Mouse (Mus musculus) MEL (cell line): ENCODE measurements around the gene Zfp367. TPM values are rescaled to one million over a fixed set of nuclear protein-coding genes. Genes with fewer than 3 reads are reported as not detected.

ENCODE experiments used
- DNase-seq: peaks from one replicate; pipeline ENCODE4 v3.0.0; 2011; ENCODE audit warnings: low read depth, low spot score
- H3K27ac ChIP-seq: 2 replicates; pipeline ENCODE4 v1.5.1; 2012; ENCODE audit warnings: low read depth, mild to moderate bottlenecking, control low read depth, low read length, moderate library complexity; ENCODE audit not compliant: control insufficient read depth
- H3K27me3 ChIP-seq, 2 experiments: fragments of 150-350 bp in 1 of 2; sonication (generic) in 1 of 2; 2 replicates each; pipeline ENCODE4 v1.6.1; 2012; ENCODE audit warnings: low read length in 2 of 2, mild to moderate bottlenecking in 2 of 2, improper control_type of control experiment in 1 of 2, moderate library complexity in 1 of 2; ENCODE audit not compliant: insufficient read depth in 2 of 2, control insufficient read depth in 1 of 2
- H3K36me3 ChIP-seq, 2 experiments: 2 replicates each; pipeline ENCODE4 v1.6.1; 2012 to 2014; ENCODE audit warnings: low read length in 2 of 2, improper control_type of control experiment in 1 of 2, inconsistent platforms in 1 of 2, mild to moderate bottlenecking in 1 of 2; ENCODE audit not compliant: insufficient read depth in 2 of 2, control insufficient read depth in 1 of 2
- H3K4me1 ChIP-seq, 2 experiments: fragments of 150-350 bp in 1 of 2; sonication (generic) in 1 of 2; 2 replicates each; pipeline ENCODE4 v1.6.1; 2012; ENCODE audit warnings: low read length in 2 of 2, improper control_type of control experiment in 1 of 2, mild to moderate bottlenecking in 1 of 2; ENCODE audit not compliant: insufficient read depth in 2 of 2, control insufficient read depth in 1 of 2
- H3K4me3 ChIP-seq, 2 experiments: fragments of 150-350 bp in 1 of 2; sonication (generic) in 1 of 2; 2 replicates each; pipeline ENCODE4 v1.5.1; 2012; ENCODE audit warnings: low read depth in 2 of 2, low read length in 2 of 2, mild to moderate bottlenecking in 2 of 2, moderate library complexity in 2 of 2, control low read depth in 1 of 2, improper control_type of control experiment in 1 of 2; ENCODE audit not compliant: control insufficient read depth in 1 of 2, insufficient read depth in 1 of 2
- H3K79me2 ChIP-seq: 2 replicates; pipeline ENCODE4 v1.6.1; 2012; ENCODE audit warnings: mild to moderate bottlenecking, low read length, moderate library complexity; ENCODE audit not compliant: control insufficient read depth, poor library complexity, insufficient read depth
- H3K9ac ChIP-seq: 2 replicates; pipeline ENCODE4 v1.6.1; 2012; ENCODE audit warnings: low read depth, mild to moderate bottlenecking, control low read depth, low read length, moderate library complexity; ENCODE audit not compliant: control insufficient read depth, poor library complexity, severe bottlenecking
- H3K9me3 ChIP-seq: fragments of 150-350 bp; sonication (generic); replicated peaks from 2 replicates; pipeline ENCODE4 v1.6.1; 2012; ENCODE audit warnings: mild to moderate bottlenecking, low read length, improper control_type of control experiment, moderate library complexity; ENCODE audit not compliant: insufficient read depth
- CHD2 ChIP-seq: IDR thresholded peaks from 2 replicates; pipeline ENCODE4 v1.6.1; 2011; ENCODE audit warnings: low read length, improper control_type of control experiment
- ELF1 ChIP-seq: IDR thresholded peaks from 2 replicates; pipeline ENCODE4 v1.6.1; 2014; ENCODE audit warnings: low read depth, mild to moderate bottlenecking, inconsistent platforms, low read length, improper control_type of control experiment, moderate library complexity
- ETS1 ChIP-seq: IDR thresholded peaks from 2 replicates; pipeline ENCODE4 v1.6.1; 2012; ENCODE audit warnings: low read depth, mild to moderate bottlenecking, inconsistent platforms, low read length, improper control_type of control experiment, moderate library complexity
- KAT2A ChIP-seq: conservative IDR thresholded peaks from 2 replicates; pipeline ENCODE4 v1.6.1; 2012; ENCODE audit warnings: low read depth, low read length, improper control_type of control experiment, inconsistent platforms
- MAFK ChIP-seq: IDR thresholded peaks from 2 replicates; pipeline ENCODE4 v1.6.1; 2011; ENCODE audit warnings: low read depth, mild to moderate bottlenecking, low read length, improper control_type of control experiment, borderline replicate concordance
- MAX ChIP-seq: IDR thresholded peaks from 2 replicates; pipeline ENCODE4 v1.6.1; 2011; ENCODE audit warnings: low read length, improper control_type of control experiment
- MEF2A ChIP-seq: IDR thresholded peaks from 2 replicates; pipeline ENCODE4 v1.6.1; 2014; ENCODE audit warnings: low read depth, mild to moderate bottlenecking, inconsistent platforms, low read length, improper control_type of control experiment; ENCODE audit not compliant: poor library complexity, insufficient replicate concordance, severe bottlenecking; ENCODE audit errors: extremely low read depth
- MXI1 ChIP-seq: IDR thresholded peaks from 2 replicates; pipeline ENCODE4 v1.6.1; 2011; ENCODE audit warnings: mild to moderate bottlenecking, low read depth, low read length, improper control_type of control experiment
- POLR2AphosphoS2 ChIP-seq: IDR thresholded peaks from 2 replicates; pipeline ENCODE4 v1.6.1; 2011; ENCODE audit warnings: low read length, improper control_type of control experiment
- RAD21 ChIP-seq: IDR thresholded peaks from 2 replicates; pipeline ENCODE4 v1.6.1; 2011; ENCODE audit warnings: mild to moderate bottlenecking, low read depth, low read length, improper control_type of control experiment
- RCOR1 ChIP-seq: IDR thresholded peaks from 2 replicates; pipeline ENCODE4 v1.6.1; 2012; ENCODE audit warnings: low read depth, mild to moderate bottlenecking, inconsistent platforms, low read length, improper control_type of control experiment
- SMC3 ChIP-seq: IDR thresholded peaks from 2 replicates; pipeline ENCODE4 v1.6.1; 2011; ENCODE audit warnings: low read depth, low read length, improper control_type of control experiment
- UBTF ChIP-seq: IDR thresholded peaks from 2 replicates; pipeline ENCODE4 v1.6.1; 2012; ENCODE audit warnings: low read depth, mild to moderate bottlenecking, inconsistent platforms, low read length, improper control_type of control experiment, moderate library complexity, borderline replicate concordance; ENCODE audit not compliant: insufficient read depth
- USF2 ChIP-seq, 2 experiments: IDR thresholded peaks; 2 replicates each; pipeline ENCODE4 v1.6.1; 2011 to 2012; ENCODE audit warnings: improper control_type of control experiment in 2 of 2, low read length in 2 of 2, borderline replicate concordance in 1 of 2, inconsistent platforms in 1 of 2, low read depth in 1 of 2, mild to moderate bottlenecking in 1 of 2; ENCODE audit not compliant: insufficient read depth in 1 of 2
- ZC3H11A ChIP-seq: IDR thresholded peaks from 2 replicates; pipeline ENCODE4 v1.6.1; 2012; ENCODE audit warnings: low read depth, mild to moderate bottlenecking, inconsistent platforms, low read length, improper control_type of control experiment
- polyA plus RNA-seq, 2 experiments: library from polyadenylated mRNA; stranded (reverse) in 1 of 2; unstranded in 1 of 2; fragments of >175 nt in 1 of 2; fragments of >200 nt in 1 of 2; gene quantifications; 2 replicates each; pipeline versions ENCODE4 v1.2.1 to v1.2.4; 2012; ENCODE audit warnings: low replicate concordance in 2 of 2, low read depth in 1 of 2; ENCODE audit not compliant: insufficient read length in 2 of 2, insufficient read depth in 1 of 2, missing spikeins in 1 of 2
- total RNA-seq: library from RNA; depleted of rRNA; stranded (reverse); fragments of 300-350 nt; gene quantifications from 2 replicates; pipeline ENCODE4 v1.2.3, GENCODE M21; 2012

Gene Zfp367
- total and polyA plus RNA-seq, 3 experiments, result 23.4 to 28.4 TPM; not detected in 1

GRCm38 (mm10) chr13:64163147-64163715 is 10.2 kb upstream of the Zfp367 start:
- TF ChIP-seq CHD2, result no peak
- no peak for TF ChIP-seq UBTF
- TF ChIP-seq ETS1, result no peak
- TF ChIP-seq RAD21, result no peak
- TF ChIP-seq MAX, result no peak
- TF ChIP-seq MAFK, result no peak
- no peak for TF ChIP-seq ZC3H11A
- TF ChIP-seq ELF1, result no peak
- peaks cover 0 to 10% of the 10 kb centered on the region in 2 experiments; a peak in 3 of 4 replicates for H3K4me1 ChIP-seq
- no peak overlapping the region for H3K4me3 ChIP-seq
- H3K79me2 ChIP-seq, result no peaks in the 10 kb centered on the region
- DNase-seq, result no peak
- peaks cover 4 to 20% of the 10 kb centered on the region in 2 experiments for H3K27me3 ChIP-seq
- no peaks in the 10 kb centered on the region for H3K9me3 ChIP-seq
- H3K36me3 ChIP-seq, result no peaks in the 10 kb centered on the region
- no peak overlapping the region for H3K9ac ChIP-seq
- no peak overlapping the region for H3K27ac ChIP-seq

GRCm38 (mm10) chr13:64162626-64163025 is 9.6 kb upstream of the Zfp367 start:
- no peak for DNase-seq
- Histone ChIP-seq H3K36me3 (no peaks in the 10 kb centered on the region), H3K9ac (peak overlapping the region; percentile 82), H3K27me3 (peaks cover 6 to 25% of the 10 kb centered on the region in 2 experiments), H3K4me3 (peak overlapping the region; percentile 73 to 99), H3K27ac (no peak overlapping the region), H3K9me3 (no peaks in the 10 kb centered on the region)
- TF ChIP-seq POLR2AphosphoS2 (no peak), ETS1 (no peak), KAT2A (no peak), MXI1 (no peak), MEF2A (no peak), SMC3 (no peak), USF2 (IDR thresholded peaks at IDR 0.05; ENCODE audit: borderline replicate concordance in 1 of 2, insufficient read depth in 1 of 2, low read depth in 1 of 2, low read length in 2 of 2) (no peak), RCOR1 (no peak), ZC3H11A (no peak)
- TF ChIP-seq, all 39 proteins: peak for 0
- Histone ChIP-seq H3K79me2 (no peaks in the 10 kb centered on the region), H3K4me1 (peaks cover 0 to 10% of the 10 kb centered on the region in 2 experiments; a peak in 3 of 4 replicates)
